Mouse (Mus musculus): ENCODE measurements around the gene 3300002I08Rik. TPM values are rescaled to one million over a fixed set of nuclear protein-coding genes. Genes with fewer than 3 reads are reported as not detected.
A peak's percentile ranks its signal among the peaks of the same experiment; 100 is the strongest.
"Not testable (repeated sequence)": the region's sequence is repeated elsewhere in the genome, so short reads cannot be mapped to it uniquely, and the experiment has no call there.

Gene 3300002I08Rik
- polyA plus RNA-seq (2012; rRNA removed), result 3.6 and 4.5 TPM in 2 replicates

DNA sequence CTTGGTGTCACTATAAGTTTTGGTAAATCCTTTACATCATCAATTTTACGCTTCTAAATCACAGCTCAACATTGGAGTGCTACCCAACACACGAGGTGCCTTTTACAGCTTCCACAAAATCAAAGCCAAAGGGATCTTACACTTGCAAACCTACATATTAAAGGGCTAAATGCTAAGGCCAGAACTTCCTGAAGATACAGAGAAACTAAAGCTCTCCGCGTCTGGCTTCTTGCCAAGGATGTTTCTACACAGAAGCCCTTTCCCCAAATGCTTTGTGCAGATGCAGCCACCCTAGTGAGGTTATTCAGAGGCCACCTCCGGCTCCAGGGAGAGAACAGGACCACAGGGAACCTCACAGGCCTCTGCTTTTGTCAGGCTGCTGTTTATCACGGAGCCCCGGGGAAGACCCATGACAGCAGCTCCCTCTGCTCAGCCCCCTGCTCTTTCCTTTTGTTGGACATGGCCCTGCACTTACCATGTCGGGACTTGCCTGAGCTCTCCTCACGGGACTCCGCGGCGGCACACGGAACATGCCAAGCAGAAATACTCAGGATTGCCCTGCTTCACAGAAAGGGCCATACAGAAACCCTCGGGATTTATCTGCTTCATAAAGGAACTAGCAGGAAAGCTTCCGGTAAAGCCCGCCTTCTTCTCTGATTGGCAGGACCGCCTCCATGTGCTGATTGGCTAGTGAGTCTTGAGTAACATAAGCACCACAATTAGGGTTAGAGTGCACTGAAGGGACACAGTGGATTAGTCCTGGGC, at the start of gene 3300002I08Rik:
3300002I08Rik (minus strand) TSS at position 653 of the 765 bp plus-strand sequence.
- 3% methylated on average over 17 of the region's 17 CpGs for WGBS
- not testable (repeated sequence) for H3K27ac ChIP-seq (ENCODE audit: insufficient read depth, low read length); H3K4me1 ChIP-seq (ENCODE audit: control insufficient read depth, insufficient read depth, low read length); H3K27me3 ChIP-seq (ENCODE audit: control insufficient read depth, insufficient read depth, low read length)
- peak; percentile 91 for DNase-seq
- peak within 1 kb of the TSS; percentile 99 for H3K4me3 ChIP-seq (replicated peaks; ENCODE audit: insufficient read depth, low read depth, low read length)

DNA sequence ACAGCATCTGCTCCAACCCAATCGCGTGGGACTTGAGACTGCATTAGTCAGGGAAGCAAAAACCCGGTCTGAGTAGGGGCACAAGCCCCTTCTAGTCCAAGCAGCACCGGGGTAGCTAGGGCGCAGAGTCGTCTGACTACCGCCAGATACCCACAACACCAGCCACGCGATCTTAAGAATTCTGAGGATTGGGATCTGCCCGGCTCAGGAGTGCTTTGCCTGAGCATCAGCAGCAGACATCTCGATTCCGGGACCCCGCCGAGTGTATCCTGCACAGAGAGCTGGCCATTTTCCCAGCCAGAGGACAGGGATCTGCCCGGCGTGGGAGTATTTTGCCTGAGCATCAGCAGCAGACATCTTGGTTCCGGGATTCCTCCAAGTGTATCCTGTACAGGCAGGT, 49.6 kb upstream of the 3300002I08Rik start:
- DNase-seq; H3K4me1 ChIP-seq (ENCODE audit: control insufficient read depth, insufficient read depth, low read length); H3K4me3 ChIP-seq (replicated peaks; ENCODE audit: insufficient read depth, low read depth, low read length); H3K27ac ChIP-seq (ENCODE audit: insufficient read depth, low read length); H3K27me3 ChIP-seq (ENCODE audit: control insufficient read depth, insufficient read depth, low read length): not testable (repeated sequence)
- WGBS, result 91% methylated on average over 17 of the region's 17 CpGs

DNA sequence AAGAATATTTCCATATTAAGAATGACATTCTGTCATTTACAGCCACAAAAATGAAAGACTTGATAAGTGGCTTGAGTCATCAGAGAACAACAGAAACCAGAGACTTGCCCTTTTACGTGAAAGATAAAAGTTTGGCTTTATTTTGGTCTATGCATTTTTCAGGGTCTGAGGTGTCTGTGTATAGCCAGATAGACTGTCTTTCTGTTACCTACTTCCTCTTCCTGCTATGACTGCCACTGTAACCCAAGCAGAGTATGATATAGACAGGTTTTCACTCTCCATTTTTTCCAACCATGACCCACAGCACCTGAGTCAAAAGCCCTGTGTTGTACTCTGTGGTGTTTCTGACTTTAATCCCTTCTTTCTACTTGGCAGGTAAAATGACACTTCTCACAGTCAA, 27.6 kb upstream of the 3300002I08Rik start:
- H3K4me1 ChIP-seq (ENCODE audit: control insufficient read depth, insufficient read depth, low read length), result no peaks in the 10 kb centered on the region
- WGBS, result 80% methylated on average over 1 of the region's 1 CpGs
- H3K4me3 ChIP-seq (replicated peaks; ENCODE audit: insufficient read depth, low read depth, low read length), result no peak overlapping the region
- no peak for TF ChIP-seq CTCF (IDR thresholded peaks at IDR 0.05; ENCODE audit: borderline replicate concordance, insufficient read depth, low read depth, low read length)
- no peak for TF ChIP-seq POLR2A (IDR thresholded peaks at IDR 0.05; ENCODE audit: borderline replicate concordance, insufficient read depth, low read length)
- H3K27me3 ChIP-seq (ENCODE audit: control insufficient read depth, insufficient read depth, low read length), result no peaks in the 10 kb centered on the region
- no peak for DNase-seq
- H3K27ac ChIP-seq (ENCODE audit: insufficient read depth, low read length), result no peak overlapping the region

DNA sequence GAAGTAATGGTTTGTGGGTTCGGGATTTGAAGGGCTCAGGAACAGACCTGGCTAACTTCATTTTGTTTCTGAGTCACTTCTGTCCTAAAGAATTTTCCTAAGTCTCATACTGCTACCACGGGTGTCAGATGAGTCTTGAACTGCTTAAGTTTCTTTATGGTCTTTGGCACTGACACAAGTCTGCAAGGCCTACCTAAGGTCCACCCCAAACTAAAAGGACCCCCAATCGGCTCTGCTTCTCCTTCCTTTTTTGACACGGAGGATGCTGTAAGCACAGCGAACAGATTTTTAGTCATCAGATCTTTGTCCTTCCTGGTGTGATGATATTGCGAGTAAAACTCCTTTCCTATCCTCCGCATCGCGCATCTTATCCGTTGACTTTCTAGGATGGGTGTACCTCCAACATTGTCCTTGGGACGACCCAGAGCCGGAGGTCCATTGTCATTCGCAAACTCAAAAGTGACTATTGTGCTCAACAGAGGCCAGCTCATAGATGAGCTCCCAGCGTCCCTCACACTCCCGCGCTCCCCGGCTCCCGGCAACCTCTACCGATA, 23.1 kb upstream of the 3300002I08Rik start:
- DNase-seq, result peak in 1 of 2 experiments; percentile 14
- H3K4me3 ChIP-seq (replicated peaks; ENCODE audit: insufficient read depth, low read depth, low read length); H3K4me1 ChIP-seq (ENCODE audit: control insufficient read depth, insufficient read depth, low read length); H3K27me3 ChIP-seq (ENCODE audit: control insufficient read depth, insufficient read depth, low read length); H3K27ac ChIP-seq (ENCODE audit: insufficient read depth, low read length): not testable (repeated sequence)
- WGBS, result 93% methylated on average over 19 of the region's 19 CpGs

DNA sequence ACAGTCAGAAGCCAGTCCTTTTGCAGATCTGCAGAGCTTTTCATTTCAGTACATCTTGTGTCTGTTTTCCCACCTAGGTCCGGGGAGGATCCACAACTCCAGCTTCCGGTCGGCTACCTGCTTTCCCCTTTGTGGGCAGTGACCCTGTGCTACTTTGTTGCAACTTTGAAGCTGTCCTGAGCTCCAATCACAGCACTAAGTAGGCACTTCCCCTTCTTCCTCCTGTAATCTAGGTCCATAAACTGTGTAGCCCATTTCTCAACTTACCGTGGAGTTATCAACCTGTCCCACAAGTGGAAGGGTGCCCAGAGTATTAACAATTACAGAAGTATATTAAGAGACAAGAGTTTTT, 289 bp upstream of the 3300002I08Rik start:
- H3K4me1 ChIP-seq (ENCODE audit: control insufficient read depth, insufficient read depth, low read length), result no peaks in the 10 kb centered on the region
- 16% methylated on average over 4 of the region's 4 CpGs for WGBS
- peak overlapping the region; percentile 99 for H3K4me3 ChIP-seq (replicated peaks; ENCODE audit: insufficient read depth, low read depth, low read length)
- TF ChIP-seq POLR2A (IDR thresholded peaks at IDR 0.05; ENCODE audit: borderline replicate concordance, insufficient read depth, low read length) (no peak), CTCF (IDR thresholded peaks at IDR 0.05; ENCODE audit: borderline replicate concordance, insufficient read depth, low read depth, low read length) (no peak)
- DNase-seq, result no peak
- H3K27me3 ChIP-seq (ENCODE audit: control insufficient read depth, insufficient read depth, low read length), result no peaks in the 10 kb centered on the region
- no peak overlapping the region for H3K27ac ChIP-seq (ENCODE audit: insufficient read depth, low read length)

DNA sequence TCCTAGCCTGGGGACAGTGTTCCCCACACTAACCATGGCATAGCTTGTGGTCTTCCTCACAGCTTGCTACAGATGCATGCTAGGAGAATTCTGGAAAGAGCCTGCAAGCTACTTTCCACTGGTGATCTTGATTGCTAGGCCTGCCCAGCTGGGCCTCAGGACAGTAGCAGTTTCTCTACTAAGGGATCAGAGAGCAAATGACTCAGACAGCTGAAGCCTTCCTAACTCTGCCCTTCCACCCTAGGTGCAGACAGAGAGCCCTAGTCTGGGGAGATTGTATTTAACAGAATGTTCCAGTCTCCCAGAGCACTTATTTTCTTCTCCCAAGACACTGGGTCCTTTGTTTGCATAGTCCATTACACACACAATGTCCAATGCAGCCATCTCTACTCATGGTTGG, 5.4 kb downstream of the 3300002I08Rik start:
- not testable (repeated sequence) for H3K4me3 ChIP-seq (replicated peaks; ENCODE audit: insufficient read depth, low read depth, low read length); H3K27me3 ChIP-seq (ENCODE audit: control insufficient read depth, insufficient read depth, low read length); DNase-seq; H3K27ac ChIP-seq (ENCODE audit: insufficient read depth, low read length); H3K4me1 ChIP-seq (ENCODE audit: control insufficient read depth, insufficient read depth, low read length)

DNA sequence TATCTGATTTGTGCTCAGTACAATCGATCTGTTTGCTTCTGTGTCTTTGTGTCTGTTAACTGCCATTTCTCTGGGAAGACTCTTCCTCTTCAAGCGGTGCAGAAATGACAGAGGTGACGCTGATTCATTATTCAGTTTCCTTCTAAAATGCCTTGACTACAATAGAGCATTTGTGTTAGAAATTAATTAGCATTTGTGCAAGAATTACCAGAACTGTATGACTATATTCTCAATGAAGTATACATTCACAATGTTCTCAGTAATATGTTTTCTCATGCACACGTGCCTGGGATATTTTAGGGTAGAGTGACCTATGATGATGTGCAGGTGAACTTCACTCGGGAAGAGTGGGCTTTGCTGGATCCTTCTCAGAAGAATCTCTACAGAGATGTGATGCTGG, 39.2 kb downstream of the 3300002I08Rik start, which contains the start of gene Gm10130:
Gm10130 (plus strand) TSS at position 301 of the 400 bp plus-strand sequence.
- Histone ChIP-seq H3K4me3 (replicated peaks; ENCODE audit: insufficient read depth, low read depth, low read length) (no peak within 1 kb of the TSS), H3K27me3 (ENCODE audit: control insufficient read depth, insufficient read depth, low read length) (no peaks in the 10 kb centered on the region), H3K4me1 (ENCODE audit: control insufficient read depth, insufficient read depth, low read length) (no peaks in the 10 kb centered on the region), H3K27ac (ENCODE audit: insufficient read depth, low read length) (no peak within 1 kb of the TSS)
- no peak for TF ChIP-seq POLR2A (IDR thresholded peaks at IDR 0.05; ENCODE audit: borderline replicate concordance, insufficient read depth, low read length)
- TF ChIP-seq CTCF (IDR thresholded peaks at IDR 0.05; ENCODE audit: borderline replicate concordance, insufficient read depth, low read depth, low read length), result no peak
- DNase-seq, result no peak
- WGBS, result 94% methylated on average over 5 of the region's 5 CpGs

DNA sequence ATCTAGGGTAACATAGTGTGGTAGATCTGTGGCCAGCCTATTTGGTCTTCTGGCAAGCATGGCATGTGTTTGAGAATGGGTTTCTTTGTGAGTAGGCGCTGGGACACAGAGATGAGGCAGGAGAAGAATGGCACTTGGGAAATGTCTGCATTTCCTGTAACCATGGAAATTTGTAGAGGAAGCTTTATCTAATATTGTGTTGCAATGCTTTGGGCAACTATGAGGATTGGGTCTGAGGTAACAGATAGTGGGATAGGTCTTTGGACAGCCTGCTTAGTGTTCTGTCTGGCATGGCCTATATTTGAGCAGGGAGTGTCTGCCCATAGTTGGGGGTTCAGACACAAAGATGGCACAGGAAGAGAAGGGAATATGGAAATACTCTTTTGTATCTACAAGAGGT, 43.6 kb downstream of the 3300002I08Rik start:
- 94% methylated on average over 1 of the region's 1 CpGs for WGBS
- no peak overlapping the region for H3K27ac ChIP-seq (ENCODE audit: insufficient read depth, low read length)
- TF ChIP-seq POLR2A (IDR thresholded peaks at IDR 0.05; ENCODE audit: borderline replicate concordance, insufficient read depth, low read length), result no peak
- TF ChIP-seq CTCF (IDR thresholded peaks at IDR 0.05; ENCODE audit: borderline replicate concordance, insufficient read depth, low read depth, low read length), result no peak
- no peaks in the 10 kb centered on the region for H3K4me1 ChIP-seq (ENCODE audit: control insufficient read depth, insufficient read depth, low read length)
- no peak for DNase-seq
- no peaks in the 10 kb centered on the region for H3K27me3 ChIP-seq (ENCODE audit: control insufficient read depth, insufficient read depth, low read length)
- no peak overlapping the region for H3K4me3 ChIP-seq (replicated peaks; ENCODE audit: insufficient read depth, low read depth, low read length)

DNA sequence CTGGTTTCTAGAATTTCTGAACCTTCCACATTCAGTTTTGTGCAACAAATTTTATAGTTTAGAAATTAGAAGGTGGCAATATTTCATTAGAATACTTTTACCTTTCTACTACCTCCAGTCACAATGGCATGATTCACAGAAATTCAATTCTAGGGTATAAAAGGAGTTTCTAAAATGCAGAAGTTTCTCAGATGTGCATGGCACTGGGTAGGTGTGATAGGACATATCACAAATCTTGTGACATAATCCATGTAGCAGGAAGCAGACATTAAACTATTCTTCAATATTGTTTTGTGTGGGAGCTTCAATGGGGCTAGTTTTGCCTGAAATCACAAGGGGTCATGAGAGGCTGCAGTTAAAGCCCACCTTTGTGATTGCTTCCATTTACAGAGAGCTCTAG, 46.4 kb downstream of the 3300002I08Rik start:
- Histone ChIP-seq H3K27me3 (ENCODE audit: control insufficient read depth, insufficient read depth, low read length) (no peaks in the 10 kb centered on the region), H3K27ac (ENCODE audit: insufficient read depth, low read length) (no peak overlapping the region), H3K4me3 (replicated peaks; ENCODE audit: insufficient read depth, low read depth, low read length) (no peak overlapping the region), H3K4me1 (ENCODE audit: control insufficient read depth, insufficient read depth, low read length) (no peaks in the 10 kb centered on the region)
- TF ChIP-seq CTCF (IDR thresholded peaks at IDR 0.05; ENCODE audit: borderline replicate concordance, insufficient read depth, low read depth, low read length), result no peak
- TF ChIP-seq POLR2A (IDR thresholded peaks at IDR 0.05; ENCODE audit: borderline replicate concordance, insufficient read depth, low read length), result no peak
- no peak for DNase-seq
